Mouse (Mus musculus) cortical plate, adult 2 months (tissue): ENCODE data around the gene Card10.

ENCODE experiments used
- CTCF ChIP-seq: fragments of 200-500 bp; IDR thresholded peaks from 2 replicates; pipeline ENCODE4 v1.5.1; 2011; ENCODE audit warnings: mild to moderate bottlenecking, control low read depth, low read length; ENCODE audit not compliant: insufficient read depth; ENCODE audit errors: extremely low read depth
- POLR2A ChIP-seq: fragments of 200-500 bp; IDR thresholded peaks from 2 replicates; pipeline ENCODE4 v1.6.1; 2011; ENCODE audit warnings: mild to moderate bottlenecking, low read length, control low read depth; ENCODE audit not compliant: insufficient read depth; ENCODE audit errors: extremely low read depth

GRCm38 (mm10) chr15:78786411-78786818, 16.4 kb downstream of the Card10 start:
- TF ChIP-seq POLR2A = no peak
- no peak for TF ChIP-seq CTCF
